Mouse (Mus musculus) cortical plate, adult 2 months (tissue): ENCODE data around the gene Dnajb5. TPM values are rescaled to one million over a fixed set of nuclear protein-coding genes. Genes with fewer than 3 reads are reported as not detected.

Source experiments
- H3K27ac ChIP-seq: fragments of 200-500 bp; 2 replicates; pipeline ENCODE4 v1.5.1; 2012; ENCODE audit warnings: low read length, control low read depth, inconsistent platforms; ENCODE audit not compliant: insufficient read depth
- H3K4me1 ChIP-seq: fragments of 200-500 bp; 2 replicates; pipeline ENCODE4 v1.6.1; 2011; ENCODE audit warnings: low read length; ENCODE audit not compliant: control insufficient read depth, insufficient read depth
- H3K4me3 ChIP-seq: fragments of 200-500 bp; 2 replicates; pipeline ENCODE4 v1.5.1; 2011; ENCODE audit warnings: mild to moderate bottlenecking, low read length, control low read depth; ENCODE audit not compliant: insufficient read depth
- CTCF ChIP-seq: fragments of 200-500 bp; IDR thresholded peaks from 2 replicates; pipeline ENCODE4 v1.5.1; 2011; ENCODE audit warnings: mild to moderate bottlenecking, control low read depth, low read length; ENCODE audit not compliant: insufficient read depth; ENCODE audit errors: extremely low read depth
- POLR2A ChIP-seq: fragments of 200-500 bp; IDR thresholded peaks from 2 replicates; pipeline ENCODE4 v1.6.1; 2011; ENCODE audit warnings: mild to moderate bottlenecking, low read length, control low read depth; ENCODE audit not compliant: insufficient read depth; ENCODE audit errors: extremely low read depth
- polyA plus RNA-seq: library from polyadenylated mRNA; depleted of rRNA; stranded (reverse); fragments of >200 nt; gene quantifications from 2 replicates; pipeline ENCODE4 v1.2.3, GENCODE M21; 2012

The Dnajb5 gene
- polyA plus RNA-seq, 1 experiment = 107 TPM

GRCm38 (mm10) chr4:42949051-42949675 is 451 bp upstream of the Dnajb5 start:
- TF ChIP-seq CTCF = no peak
- peak; percentile 75 for TF ChIP-seq POLR2A
- H3K27ac ChIP-seq = peak overlapping the region; percentile 45
- peak overlapping the region; percentile 94 for H3K4me3 ChIP-seq
- peaks cover 19% of the 10 kb centered on the region for H3K4me1 ChIP-seq

- Histone ChIP-seq H3K4me3 (peak overlapping the region; percentile 94), H3K4me1 (peaks cover 16% of the 10 kb centered on the region), H3K27ac (peak overlapping the region; percentile 96)
- TF ChIP-seq CTCF (no peak), POLR2A (peak; percentile 82)
Measured at GRCm38 (mm10) chr4:42950065-42950558, 498 bp downstream of the Dnajb5 start.

GRCm38 (mm10) chr4:42951206-42952195 is 1.9 kb downstream of the Dnajb5 start:
- peaks cover 7% of the 10 kb centered on the region for H3K4me1 ChIP-seq
- H3K27ac ChIP-seq = peak overlapping the region; percentile 88
- TF ChIP-seq POLR2A (no peak), CTCF (no peak)
- peak overlapping the region; percentile 94 for H3K4me3 ChIP-seq

- peak overlapping the region; percentile 88 for H3K27ac ChIP-seq
- H3K4me1 ChIP-seq = peaks cover 6% of the 10 kb centered on the region
- peak overlapping the region; percentile 94 for H3K4me3 ChIP-seq
- no peak for TF ChIP-seq CTCF
Measured at GRCm38 (mm10) chr4:42952563-42952962, 2.9 kb downstream of the Dnajb5 start.

GRCm38 (mm10) chr4:42953435-42954094 is 4.0 kb downstream of the Dnajb5 start:
- H3K4me3 ChIP-seq = peak overlapping the region; percentile 94
- H3K4me1 ChIP-seq = peaks cover 5% of the 10 kb centered on the region; the same call in 1 of the 2 replicates
- TF ChIP-seq CTCF = no peak
- TF ChIP-seq POLR2A = peak; percentile 42; the same call in 1 of the 2 replicates

GRCm38 (mm10) chr4:42954297-42954696 is 4.7 kb downstream of the Dnajb5 start:
- Histone ChIP-seq H3K27ac (no peak overlapping the region), H3K4me3 (peak overlapping the region; percentile 94; the same call in 1 of the 2 replicates), H3K4me1 (peaks cover 4% of the 10 kb centered on the region; the same call in 1 of the 2 replicates)
- TF ChIP-seq POLR2A (no peak), CTCF (peak; percentile 88)

More at GRCm38 (mm10) chr4:42953435-42954094, 4.0 kb downstream of the Dnajb5 start:
- H3K27ac ChIP-seq = peak overlapping the region; percentile 88

- H3K27ac ChIP-seq = no peak overlapping the region
- H3K4me1 ChIP-seq = peaks cover 4% of the 10 kb centered on the region; the same call in 1 of the 2 replicates
- no peak overlapping the region for H3K4me3 ChIP-seq
- TF ChIP-seq CTCF (no peak), POLR2A (no peak)
Measured at GRCm38 (mm10) chr4:42955200-42955599, 5.6 kb downstream of the Dnajb5 start.

GRCm38 (mm10) chr4:42956581-42956980 is 7.0 kb downstream of the Dnajb5 start:
- no peak for TF ChIP-seq POLR2A
- no peak for TF ChIP-seq CTCF
- peaks cover 4% of the 10 kb centered on the region; the same call in 1 of the 2 replicates for H3K4me1 ChIP-seq
- no peak overlapping the region for H3K27ac ChIP-seq
- H3K4me3 ChIP-seq = no peak overlapping the region

GRCm38 (mm10) chr4:42957306-42957705 is 7.7 kb downstream of the Dnajb5 start:
- H3K27ac ChIP-seq = no peak overlapping the region
- no peak overlapping the region for H3K4me3 ChIP-seq
- TF ChIP-seq POLR2A = no peak
- peaks cover 4% of the 10 kb centered on the region; the same call in 1 of the 2 replicates for H3K4me1 ChIP-seq
